Mouse (Mus musculus) G1E (cell line): Measurements from ENCODE around the gene Stk32c.

Experiments used
- CTCF ChIP-seq: IDR thresholded peaks from 2 replicates; pipeline ENCODE4 v1.5.1; 2012; ENCODE audit warnings: low read depth, low read length, inconsistent platforms, mixed read lengths
- GATA1 ChIP-seq: IDR thresholded peaks from 2 replicates; pipeline ENCODE4 v1.6.1; 2012; ENCODE audit warnings: borderline replicate concordance, low read length, inconsistent platforms, mixed read lengths
- GATA2 ChIP-seq: IDR thresholded peaks from 2 replicates; pipeline ENCODE4 v1.6.1; 2012; ENCODE audit warnings: low read depth, low read length, inconsistent platforms, borderline replicate concordance
- POLR2AphosphoS5 ChIP-seq: IDR thresholded peaks from 2 replicates; pipeline ENCODE4 v1.6.1; 2012; ENCODE audit warnings: low read depth, low read length, inconsistent platforms; ENCODE audit not compliant: insufficient replicate concordance
- TAL1 ChIP-seq: conservative IDR thresholded peaks from 2 replicates; pipeline ENCODE4 v1.6.1; 2012; ENCODE audit warnings: low read depth, low read length, inconsistent platforms, mixed read lengths

DNA sequence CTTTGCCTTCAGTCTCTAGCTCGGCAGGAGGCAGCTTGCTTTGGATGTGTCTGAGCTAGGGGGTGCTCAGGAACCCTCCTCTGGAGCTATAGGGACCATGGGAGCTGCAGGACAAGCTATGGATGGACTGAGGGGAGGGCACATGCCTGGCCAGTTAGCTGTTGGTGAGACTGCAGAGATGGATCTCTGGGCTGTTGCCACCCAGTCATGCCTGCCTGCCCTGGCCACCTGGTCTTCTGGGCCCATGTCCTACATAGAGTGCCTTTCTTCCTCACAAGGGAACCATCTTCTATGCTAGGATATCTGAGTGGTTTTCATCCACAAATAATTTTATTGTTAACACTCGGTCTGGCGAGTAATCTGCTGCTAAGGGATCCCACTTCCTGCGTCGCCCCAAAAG lies 6.4 kb upstream of the Stk32c start:
- TF ChIP-seq CTCF (no peak), GATA1 (no peak), POLR2AphosphoS5 (no peak), TAL1 (no peak), GATA2 (no peak)
